Mouse (Mus musculus): ENCODE results near the gene Sept10.
A peak's percentile ranks its signal among the peaks of the same experiment; 100 is the strongest.
"Not testable (repeated sequence)": the region's sequence is repeated elsewhere in the genome, so short reads cannot be mapped to it uniquely, and the experiment has no call there.

Gene Sept10

GRCm38 (mm10) chr10:59127637-59128036 is 94.0 kb downstream of the Sept10 start:
- DNase-seq (ENCODE audit: low spot score in 2 of 2), result no peak

- DNase-seq (ENCODE audit: low spot score in 2 of 2), result no peak
Measured at GRCm38 (mm10) chr10:59125497-59125896, 96.2 kb downstream of the Sept10 start.

GRCm38 (mm10) chr10:59119811-59120210 is 101.8 kb downstream of the Sept10 start:
- no peak for DNase-seq (ENCODE audit: low spot score in 2 of 2)

GRCm38 (mm10) chr10:59119001-59119400 is 102.6 kb downstream of the Sept10 start:
- no peak for DNase-seq (ENCODE audit: low spot score in 2 of 2)

GRCm38 (mm10) chr10:59117555-59117954 is 104.1 kb downstream of the Sept10 start:
- DNase-seq (ENCODE audit: low spot score in 2 of 2), result no peak

GRCm38 (mm10) chr10:59116331-59116730 is 105.3 kb downstream of the Sept10 start:
- no peak for DNase-seq (ENCODE audit: low spot score in 2 of 2)

- DNase-seq (ENCODE audit: low spot score in 2 of 2), result no peak
Measured at GRCm38 (mm10) chr10:59115691-59116090, 106.0 kb downstream of the Sept10 start.

- DNase-seq (ENCODE audit: low spot score in 2 of 2), result peak; percentile 54 to 74
Measured at GRCm38 (mm10) chr10:59114535-59115291, 106.9 kb downstream of the Sept10 start.

- DNase-seq (ENCODE audit: low spot score in 2 of 2), result no peak
Measured at GRCm38 (mm10) chr10:59113386-59113785, 108.3 kb downstream of the Sept10 start.

GRCm38 (mm10) chr10:59112755-59113154 is 108.9 kb downstream of the Sept10 start:
- no peak for DNase-seq (ENCODE audit: low spot score in 2 of 2)

GRCm38 (mm10) chr10:59110386-59110785 is 111.3 kb downstream of the Sept10 start:
- DNase-seq (ENCODE audit: low spot score in 2 of 2), result no peak

- DNase-seq (ENCODE audit: low spot score in 2 of 2), result peak in 1 of 2 experiments; percentile 73
Measured at GRCm38 (mm10) chr10:59109015-59109414, 112.6 kb downstream of the Sept10 start.

- DNase-seq (ENCODE audit: low spot score in 2 of 2), result no peak
Measured at GRCm38 (mm10) chr10:59106644-59107043, 115.0 kb downstream of the Sept10 start.

GRCm38 (mm10) chr10:59105885-59106284 is 115.8 kb downstream of the Sept10 start:
- DNase-seq (ENCODE audit: low spot score in 2 of 2), result no peak

GRCm38 (mm10) chr10:59104683-59105082 is 117.0 kb downstream of the Sept10 start:
- DNase-seq (ENCODE audit: low spot score in 2 of 2), result no peak

- not testable (repeated sequence) for DNase-seq (ENCODE audit: low spot score in 2 of 2)
Measured at GRCm38 (mm10) chr10:59103076-59103475, 118.6 kb downstream of the Sept10 start.

- no peak for DNase-seq (ENCODE audit: low spot score in 2 of 2)
Measured at GRCm38 (mm10) chr10:59091988-59092387, 129.7 kb downstream of the Sept10 start.
